Mouse (Mus musculus): ENCODE results near the gene Mrtfa.

The Mrtfa gene

DNA sequence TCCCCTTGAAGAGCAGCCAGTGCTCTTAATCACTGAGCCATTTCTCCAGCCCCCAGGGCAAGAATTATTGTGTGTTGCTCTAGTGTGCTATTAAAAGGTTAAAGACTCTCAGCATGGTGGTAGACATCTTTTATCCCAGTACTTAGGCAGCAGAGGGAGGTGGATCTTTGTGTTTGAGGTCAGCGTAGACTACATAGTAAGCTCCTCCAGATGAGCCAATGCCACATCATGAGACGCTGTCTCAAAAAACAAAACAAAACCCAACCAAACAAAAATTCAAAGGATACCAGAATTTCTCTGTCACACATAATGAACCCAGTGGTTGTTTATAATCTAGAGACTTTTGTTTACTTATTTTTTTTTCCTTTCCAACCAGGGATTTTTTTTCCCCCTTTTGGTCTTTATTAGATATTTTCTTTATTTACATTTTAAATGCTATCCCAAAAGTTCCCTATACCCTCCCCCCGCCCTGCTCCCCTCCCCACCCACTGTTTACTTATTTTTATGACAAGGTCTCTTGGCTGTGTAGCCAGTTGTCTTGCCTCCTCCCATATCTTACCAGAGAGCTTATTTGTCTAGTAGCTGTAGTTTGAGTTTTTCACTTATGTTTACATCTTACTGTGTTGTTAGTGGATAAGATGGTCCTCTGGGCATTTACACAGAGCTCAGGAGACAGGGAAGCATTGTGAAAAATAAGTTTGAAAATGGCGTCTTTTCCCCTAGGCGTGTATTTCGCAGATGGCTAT is 194.3 kb downstream of the Mrtfa start:
- in situ Hi-C loops (cut with MboI, MseI) = no loop called here

DNA sequence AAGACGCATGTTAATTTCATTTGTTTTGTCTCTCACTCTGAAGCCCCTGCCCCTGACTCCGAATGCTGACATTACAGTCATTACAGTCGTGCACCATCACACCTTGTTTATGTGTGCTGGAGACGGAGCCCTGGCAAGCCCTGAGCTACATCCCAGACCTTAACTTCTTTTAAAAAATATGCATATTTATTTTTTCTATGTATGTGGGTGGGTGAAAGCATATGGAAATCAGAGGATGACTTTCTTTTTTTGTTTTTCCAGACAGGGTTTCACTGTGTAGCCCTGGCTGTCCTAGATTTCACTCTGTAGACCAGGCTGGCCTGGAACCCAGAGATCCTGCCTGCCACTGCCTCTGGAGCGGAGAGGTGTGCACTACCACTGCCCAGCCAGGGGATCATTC is 195.6 kb downstream of the Mrtfa start:
- in situ Hi-C loops (cut with MboI, MseI) = no loop called here

DNA sequence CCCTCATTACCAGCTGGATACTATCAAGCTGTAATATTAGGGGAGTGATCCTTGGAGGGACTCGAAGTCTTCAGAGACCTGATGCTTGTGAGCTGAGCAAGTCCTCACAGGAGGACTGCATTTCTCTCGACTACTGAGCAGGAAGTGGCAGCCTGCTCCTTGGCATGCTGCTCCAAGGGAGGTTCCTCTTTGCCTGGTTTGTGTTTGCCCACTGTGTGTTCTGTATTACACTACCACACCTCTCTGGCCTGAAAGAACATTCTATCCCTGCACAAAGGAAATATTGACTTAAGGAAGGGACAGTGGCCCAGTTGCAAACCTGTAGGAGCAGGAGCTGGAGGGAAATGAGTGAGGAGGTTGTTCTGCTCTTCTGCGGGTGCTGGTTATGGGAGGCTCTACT is 200.8 kb downstream of the Mrtfa start:
- in situ Hi-C loops (cut with MboI, MseI) = no loop called here

DNA sequence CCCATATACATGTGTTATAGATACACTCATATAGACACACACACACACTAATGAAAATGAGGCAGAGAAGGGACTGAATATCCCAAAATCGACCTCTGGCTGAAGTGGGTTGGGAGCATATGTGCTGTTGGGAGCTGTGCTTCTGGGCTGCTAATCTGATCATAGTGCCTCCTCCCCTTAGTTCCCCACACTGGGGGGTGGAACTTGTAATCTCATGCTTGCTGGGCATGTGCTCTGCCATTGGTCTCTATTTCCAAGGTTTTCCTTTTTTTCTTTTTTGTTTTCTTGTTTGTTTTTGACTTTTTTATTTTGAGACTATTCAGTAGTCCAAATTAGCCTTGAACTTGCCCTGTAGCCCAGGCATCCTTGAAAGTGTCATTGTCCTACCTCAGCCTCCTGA is 202.2 kb downstream of the Mrtfa start:
- in situ Hi-C loops (cut with MboI, MseI) = no loop called here

DNA sequence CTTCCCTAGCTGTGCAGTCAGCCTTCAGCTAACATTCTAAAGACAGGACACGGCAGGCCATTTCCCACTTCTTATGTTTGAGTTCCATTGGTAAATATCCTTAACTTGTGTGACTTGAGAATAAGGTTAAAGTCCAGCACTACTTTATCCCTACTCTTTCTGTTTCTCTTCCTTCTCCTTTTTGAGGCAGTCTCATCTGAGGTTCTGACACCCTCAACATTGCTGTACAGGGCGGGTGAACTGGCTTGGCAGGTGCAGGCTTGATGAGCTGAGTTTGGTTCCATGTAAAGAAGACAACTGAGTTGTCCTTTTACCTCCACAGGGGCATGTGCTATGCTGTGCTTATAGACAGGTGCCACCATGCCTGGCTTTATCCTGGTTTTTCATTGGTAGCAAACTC is 207.3 kb downstream of the Mrtfa start:
- in situ Hi-C loops (cut with MboI, MseI) = no loop called here

DNA sequence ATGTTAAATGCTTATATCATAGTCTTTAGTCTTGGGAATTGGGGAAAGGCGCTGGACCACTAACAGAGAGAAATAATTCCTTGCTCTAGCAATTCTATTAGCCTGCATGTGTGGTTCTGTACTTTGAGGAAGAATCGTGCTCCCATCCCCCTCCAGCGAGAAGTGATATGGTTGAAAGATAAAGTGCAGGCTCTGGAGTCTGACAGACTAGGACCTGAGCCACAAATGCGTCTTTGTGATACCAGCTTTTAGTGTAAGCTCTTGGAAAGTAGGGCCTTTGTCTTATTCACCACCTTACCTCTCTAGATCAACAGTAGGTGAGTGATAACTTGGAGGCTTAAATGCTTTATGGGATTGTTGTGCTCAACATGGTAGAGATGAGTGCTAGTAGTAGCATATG is 209.4 kb downstream of the Mrtfa start:
- in situ Hi-C loops (cut with MboI, MseI) = no loop called here

DNA sequence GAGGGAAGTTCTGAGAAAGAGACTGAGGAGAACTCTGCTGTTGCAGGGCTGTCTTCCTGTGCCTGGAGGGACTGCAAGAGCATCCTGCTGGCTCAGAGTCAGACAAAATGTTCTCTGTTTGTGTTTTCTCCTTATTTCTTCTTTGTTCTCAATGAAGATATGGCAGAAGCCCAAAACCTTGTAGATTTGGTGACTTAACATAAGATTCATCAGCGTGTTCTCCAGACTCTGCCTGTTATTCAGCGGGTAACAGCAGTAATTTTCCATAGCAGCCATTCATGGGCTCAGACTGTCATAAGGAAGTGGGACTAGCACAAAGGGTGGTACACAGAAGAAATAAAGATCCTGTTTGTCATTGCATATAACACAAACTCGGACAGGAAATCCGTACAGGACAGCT is 210.9 kb downstream of the Mrtfa start:
- in situ Hi-C loops (cut with MboI, MseI) = no loop called here

DNA sequence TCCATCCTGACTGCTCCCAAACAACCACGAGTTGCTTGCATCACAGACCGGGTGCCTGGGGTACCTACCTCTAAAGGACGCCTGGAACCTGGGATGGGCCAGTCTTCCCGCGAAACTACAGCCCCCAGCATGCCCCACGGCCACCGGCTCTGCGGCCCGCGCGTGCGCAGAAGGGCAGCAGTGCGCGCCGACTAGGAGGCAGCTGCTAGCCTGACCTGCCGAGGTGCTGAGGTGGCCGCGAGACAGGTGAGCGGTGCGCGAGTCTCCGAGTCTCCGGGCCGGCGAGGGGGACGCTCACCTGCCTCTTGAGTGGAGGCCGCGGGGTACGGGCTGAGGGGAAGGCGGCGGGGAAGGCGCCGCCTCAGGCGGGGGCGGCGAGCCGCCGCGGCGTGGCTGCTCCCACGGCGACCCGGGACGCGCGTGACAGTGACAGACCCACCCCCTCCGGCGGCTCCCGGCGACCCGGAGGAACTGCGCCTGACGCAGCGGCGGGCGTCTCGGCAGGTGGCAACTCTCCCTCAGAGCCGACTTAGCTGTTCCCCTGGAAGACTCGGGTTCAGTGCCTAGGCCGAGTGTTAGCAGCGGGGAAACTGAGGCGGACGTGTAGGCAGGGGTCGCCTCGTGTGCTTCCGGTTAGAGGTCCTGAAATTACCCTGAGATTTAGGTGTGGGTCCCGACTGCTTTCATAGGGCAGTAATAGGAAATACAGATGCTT is 212.8 kb downstream of the Mrtfa start, which contains the start of gene Sgsm3:
Sgsm3 (plus strand) TSS at position 146 of the 715 bp plus-strand sequence.
- in situ Hi-C loops (cut with MboI, MseI) = no loop called here

DNA sequence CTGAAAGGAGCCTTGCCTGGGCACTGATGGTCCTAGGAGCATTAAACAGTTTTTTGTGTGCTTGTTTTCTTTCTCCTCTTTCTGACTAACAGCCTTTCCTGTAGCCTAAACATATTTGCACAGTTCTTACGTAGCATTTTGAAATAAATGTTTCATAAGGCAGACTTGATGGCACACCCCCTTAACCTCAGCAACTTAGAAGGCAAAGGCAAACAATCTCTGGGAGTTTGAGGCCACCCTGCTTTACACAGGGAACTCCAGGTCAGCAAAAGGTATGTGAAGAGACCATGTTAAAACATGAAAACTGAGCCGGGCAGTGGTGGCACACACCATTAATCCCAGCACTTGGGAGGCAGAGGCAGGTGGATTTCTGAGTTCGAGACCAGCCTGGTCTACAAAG is 214.9 kb downstream of the Mrtfa start:
- in situ Hi-C loops (cut with MboI, MseI) = no loop called here

DNA sequence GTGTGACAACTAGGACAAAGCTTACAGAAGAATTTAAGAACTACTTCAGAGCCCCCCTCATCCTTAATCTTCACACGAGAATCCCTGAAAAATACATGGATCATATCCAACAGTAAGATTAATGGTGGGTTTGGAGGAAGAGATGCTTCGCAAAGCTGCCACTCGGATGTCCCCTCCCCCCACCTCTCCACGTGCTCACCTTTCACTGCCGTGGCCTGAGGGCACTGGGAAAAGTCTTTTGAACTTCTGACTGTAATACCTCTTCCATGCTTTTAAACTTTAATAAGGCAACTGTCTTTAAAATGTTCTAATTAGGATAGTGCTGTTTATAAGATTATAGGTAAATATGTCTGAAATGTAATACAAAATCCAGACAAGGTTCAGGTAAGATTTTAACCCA is 216.2 kb downstream of the Mrtfa start:
- in situ Hi-C loops (cut with MboI, MseI) = loop anchor here (25.0 kb wide), 1 partner anchor 663 kb away; no protein-coding TSS in a partner anchor

DNA sequence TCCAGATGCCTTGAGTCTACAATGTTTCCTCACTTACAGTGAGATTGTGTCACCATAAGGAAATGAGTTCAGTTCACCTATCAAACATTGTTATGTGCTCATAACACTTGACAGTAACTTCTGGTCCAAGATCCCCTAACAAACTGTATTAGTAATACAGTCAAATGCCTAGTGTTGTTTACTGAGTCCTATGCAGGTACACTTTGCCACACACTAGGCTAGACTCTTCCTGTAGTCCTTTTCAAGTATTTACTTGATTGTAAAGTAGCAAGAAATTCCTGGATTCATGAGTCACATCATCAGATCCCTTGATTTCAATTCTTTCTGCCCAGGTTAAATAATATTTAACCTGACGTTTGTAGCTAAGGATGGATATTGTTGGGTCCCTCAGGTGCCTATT is 221.2 kb downstream of the Mrtfa start:
- in situ Hi-C loops (cut with MboI, MseI) = loop anchor here (25.0 kb wide), 1 partner anchor 668 kb away; no protein-coding TSS in a partner anchor

All from T-helper 1 cell (primary cell).